In the genomic region with DNA sequence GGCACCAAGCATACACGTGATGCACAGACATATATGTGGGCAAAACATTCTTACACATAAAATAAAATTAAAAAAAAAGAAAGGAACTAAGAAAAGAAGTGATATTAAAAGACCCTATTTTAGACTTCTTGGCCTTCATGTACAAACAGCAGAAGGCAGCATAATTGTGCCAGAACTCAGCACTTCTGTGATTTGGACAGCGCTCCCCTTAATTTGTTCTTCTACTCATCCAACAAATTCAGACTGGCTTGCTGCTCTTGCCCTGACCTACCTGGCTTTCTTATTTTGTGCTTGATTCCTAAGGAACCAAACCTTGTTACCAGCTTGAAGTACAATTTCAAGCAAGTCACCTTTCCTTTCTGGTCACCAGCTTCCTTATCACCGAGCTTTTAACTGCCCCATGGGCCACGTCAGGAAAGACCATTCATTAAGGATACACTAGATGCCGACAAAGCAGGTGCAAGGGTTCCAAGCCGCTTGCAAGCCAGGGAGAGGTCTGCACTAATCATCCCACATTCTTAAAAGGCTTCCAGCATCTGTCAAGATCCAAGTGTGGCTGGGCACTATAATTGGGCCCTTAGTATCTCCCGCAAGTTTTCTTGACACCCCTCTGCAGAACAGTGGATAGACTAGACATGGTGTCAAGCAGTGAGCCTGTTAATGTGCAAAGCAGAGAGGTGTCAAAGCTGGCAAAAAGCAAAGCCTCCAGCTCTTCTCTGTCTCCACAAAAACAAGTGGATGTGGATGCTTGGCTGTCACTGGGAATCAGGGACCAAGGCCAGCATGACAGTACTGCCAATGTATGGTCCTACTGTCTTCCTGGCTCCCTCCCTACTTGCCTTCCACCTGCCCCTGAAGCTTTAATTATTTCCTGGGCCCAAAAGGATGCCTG, we compare ENCODE assay signal across 15 mouse cellular contexts.
DNase-seq lines count a peak whose midpoint lies in the region; ATAC-seq and TF ChIP-seq lines count a peak whose summit lies in the region.
"Had no signal": no experiment of that assay in that cellular context is flagged by ENCODE, and none has a peak within 500 bp of the region (broad histone marks: within the 10 kb centered on the region; RNA-seq: fewer than 3 reads in every experiment).

No protein-coding gene starts in this region.

- no peak for TF ChIP-seq CTCF in layer of hippocampus, adult 2 months (conservative IDR thresholded peaks at IDR 0.05)
- no peak for TF ChIP-seq CTCF in brain, embryonic 14.5 days (IDR thresholded peaks at IDR 0.05; ENCODE audit: borderline replicate concordance, extremely low read depth, insufficient read depth, insufficient read length)

- peak; percentile 8 for DNase-seq in embryo, embryonic 11 days
- no peak for DNase-seq in embryo, embryonic 9.5 days (ENCODE audit: extremely low spot score)
- DNase-seq in layer of hippocampus, adult 2 months (ENCODE audit: low spot score in 2 of 2), result no peak
- no peak for DNase-seq in layer of hippocampus, postnatal 14 days (ENCODE audit: low spot score in 2 of 2)
- DNase-seq in brain, embryonic 14.5 days (ENCODE audit: low read depth), result peak; percentile 66
- peak; percentile 74 to 81 for DNase-seq in cerebellum, postnatal 25 days
- DNase-seq in kidney, adult 8-10 months, result no peak
- DNase-seq: adrenal gland, adult 8-10 months; spleen, adult 18-20 months had no signal

- peak overlapping the region; percentile 37; the same call in 1 of the 2 replicates for H3K27ac ChIP-seq in layer of hippocampus, adult 2 months
- H3K27ac ChIP-seq in kidney, embryonic 14.5 days (ENCODE audit: low read depth, low read length), result no peak overlapping the region
- H3K27ac ChIP-seq: embryonic facial prominence, embryonic 15.5 days; limb, embryonic 12.5 days; lung, embryonic 15.5 days had no signal

- no peak for TF ChIP-seq POLR2A in brain, embryonic 14.5 days (IDR thresholded peaks at IDR 0.05; ENCODE audit: borderline replicate concordance, extremely low read depth, insufficient read depth, insufficient read length, poor library complexity, severe bottlenecking)

- no peaks in the 10 kb centered on the region for H3K36me3 ChIP-seq in kidney, embryonic 14.5 days (ENCODE audit: control insufficient read depth, insufficient read depth, low read length)
- H3K36me3 ChIP-seq: embryonic facial prominence, embryonic 15.5 days; limb, embryonic 12.5 days; lung, embryonic 15.5 days had no signal

- no peak overlapping the region for H3K4me2 ChIP-seq in kidney, embryonic 14.5 days (replicated peaks; ENCODE audit: low read depth, low read length)
- H3K4me2 ChIP-seq: embryonic facial prominence, embryonic 15.5 days; heart, embryonic 11.5 days; limb, embryonic 12.5 days; lung, embryonic 15.5 days had no signal

- H3K4me1 ChIP-seq in kidney, embryonic 14.5 days (ENCODE audit: control insufficient read depth, insufficient read depth, low read length), result no peaks in the 10 kb centered on the region
- H3K4me1 ChIP-seq: embryonic facial prominence, embryonic 15.5 days; limb, embryonic 12.5 days; lung, embryonic 15.5 days; megakaryocyte, embryonic 14.5 days had no signal

- H3K27me3 ChIP-seq in kidney, embryonic 14.5 days (ENCODE audit: control insufficient read depth, insufficient read depth, low read length), result no peaks in the 10 kb centered on the region
- H3K27me3 ChIP-seq: embryonic facial prominence, embryonic 15.5 days; limb, embryonic 12.5 days; lung, embryonic 15.5 days had no signal

- no peaks in the 10 kb centered on the region for H3K9me3 ChIP-seq in kidney, embryonic 14.5 days (ENCODE audit: control insufficient read depth, low read length)
- H3K9me3 ChIP-seq: embryonic facial prominence, embryonic 15.5 days; limb, embryonic 12.5 days; lung, embryonic 15.5 days; megakaryocyte, embryonic 14.5 days had no signal

- no peak overlapping the region for H3K4me3 ChIP-seq in layer of hippocampus, adult 2 months
- no peak overlapping the region for H3K4me3 ChIP-seq in kidney, embryonic 14.5 days (ENCODE audit: low read length)
- H3K4me3 ChIP-seq: embryonic facial prominence, embryonic 15.5 days; limb, embryonic 12.5 days; lung, embryonic 15.5 days; megakaryocyte, embryonic 14.5 days had no signal

- WGBS in kidney, embryonic 14.5 days, result 87% methylated on average over 7 of the region's 7 CpGs

- ATAC-seq in kidney, embryonic 14.5 days (ENCODE audit: low FRiP score, low TSS enrichment), result no peak

- no peak overlapping the region for H3K9ac ChIP-seq in kidney, embryonic 14.5 days (ENCODE audit: low read depth, low read length)
- H3K9ac ChIP-seq: embryonic facial prominence, embryonic 15.5 days; limb, embryonic 12.5 days; lung, embryonic 15.5 days had no signal

Comparison
In these comparisons a context has a peak if more than half of its experiments do, and no peak if none do; other contexts are left out.
1. DNase-seq: peak in embryo, embryonic 11 days (single experiment), brain, embryonic 14.5 days (single experiment) and cerebellum, postnatal 25 days (2 of 2); none in embryo, embryonic 9.5 days (single experiment), layer of hippocampus, adult 2 months (0 of 2), layer of hippocampus, postnatal 14 days (0 of 2) and kidney, adult 8-10 months (0 of 2).